Comparison of ENCODE assay signal across 27 mouse cellular contexts in the genomic region with DNA sequence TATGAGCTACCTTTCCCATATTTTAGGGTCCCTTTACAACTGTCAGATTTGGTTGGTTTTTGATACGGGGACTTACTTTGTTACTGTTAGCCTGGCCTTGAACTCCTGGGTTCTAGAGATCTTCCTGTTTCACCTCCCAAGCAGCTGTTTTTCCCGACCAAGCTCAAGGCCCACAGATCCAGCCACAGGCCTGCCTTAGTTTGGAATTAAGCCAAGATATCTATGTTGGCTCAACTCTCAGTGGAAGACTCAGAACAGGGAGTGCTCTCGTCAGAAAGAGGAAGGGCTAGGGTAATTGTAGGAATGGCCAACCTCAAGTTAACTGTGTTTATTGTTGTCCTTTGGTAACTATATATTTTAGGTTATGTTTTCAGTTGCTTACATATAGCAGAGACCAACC. TPM values are rescaled to one million over a fixed set of nuclear protein-coding genes. Genes with fewer than 3 reads are reported as not detected.
DNase-seq lines count a peak whose midpoint lies in the region; ATAC-seq and TF ChIP-seq lines count a peak whose summit lies in the region.
"Had no signal": no experiment of that assay in that cellular context is flagged by ENCODE, and none has a peak within 500 bp of the region (broad histone marks: within the 10 kb centered on the region; RNA-seq: fewer than 3 reads in every experiment).

No protein-coding gene starts in this region.

- no peak for ATAC-seq in liver, embryonic 15.5 days (ENCODE audit: insufficient read depth)
- no peak for ATAC-seq in liver, embryonic 12.5 days
- ATAC-seq in erythroblast, adult 5-6 weeks (replicated peaks; ENCODE audit: low FRiP score, poor library complexity, severe bottlenecking), result peak; percentile 39
- ATAC-seq: CD4-positive, CD25-positive, alpha-beta regulatory T cell, adult 4 months; forebrain, embryonic 13.5 days; forebrain, embryonic 15.5 days; forebrain, postnatal 0 days; Patski had no signal

- no peak for TF ChIP-seq POLR2A in MEL (IDR thresholded peaks at IDR 0.05; ENCODE audit: control insufficient read depth in 1 of 2, insufficient read depth in 1 of 2, low read depth in 1 of 2, low read length in 2 of 2, poor library complexity in 1 of 2)

- H3K79me2 ChIP-seq in MEL (ENCODE audit: control insufficient read depth, insufficient read depth, low read length, poor library complexity), result peaks cover 13% of the 10 kb centered on the region

- DNase-seq in 416B (ENCODE audit: low read depth), result peak; percentile 73
- peak; percentile 88 for DNase-seq in MEL (ENCODE audit: low read depth, low spot score)
- DNase-seq in layer of hippocampus, adult 11-12 months (ENCODE audit: low spot score), result no peak
- no peak for DNase-seq in heart, postnatal 25 days (ENCODE audit: low spot score)
- no peak for DNase-seq in cerebellum, adult 11-12 months
- DNase-seq: adrenal gland, adult 2 months; adrenal gland, postnatal 10 days; adrenal gland, postnatal 25 days; B cell, adult 2 months; cerebellum, adult 11 months; cerebellum, adult 2 months; cerebellum, adult 9-10 months; cerebellum, postnatal 10 days; cerebellum, postnatal 25 days; forebrain, postnatal 0 days had no signal

- TF ChIP-seq CTCF in MEL (IDR thresholded peaks at IDR 0.05 in 2 of 3, conservative IDR thresholded peaks at IDR 0.05 in 1 of 3; ENCODE audit: control insufficient read depth in 1 of 3, insufficient read depth in 1 of 3, low read depth in 2 of 3, low read length in 3 of 3, poor library complexity in 1 of 3, severe bottlenecking in 1 of 3), result no peak

- no peak overlapping the region for H3K4me3 ChIP-seq in liver, embryonic 15.5 days (replicated peaks)
- H3K4me3 ChIP-seq in liver, embryonic 12.5 days, result no peak overlapping the region
- H3K4me3 ChIP-seq in MEL (ENCODE audit: control insufficient read depth in 1 of 2, insufficient read depth in 1 of 2, low read depth in 2 of 2, low read length in 2 of 2), result no peak overlapping the region
- H3K4me3 ChIP-seq: embryonic facial prominence, embryonic 10.5 days; embryonic facial prominence, embryonic 12.5 days; erythroblast, embryonic 14.5 days; forebrain, embryonic 13.5 days; forebrain, embryonic 15.5 days had no signal

- peak overlapping the region; percentile 33; the same call in 1 of the 2 replicates for H3K27ac ChIP-seq in liver, embryonic 15.5 days (replicated peaks)
- H3K27ac ChIP-seq in liver, embryonic 12.5 days, result no peak overlapping the region
- peak overlapping the region; percentile 35 for H3K27ac ChIP-seq in MEL (ENCODE audit: control insufficient read depth, low read depth, low read length)
- H3K27ac ChIP-seq: embryonic facial prominence, embryonic 10.5 days; embryonic facial prominence, embryonic 12.5 days; forebrain, embryonic 13.5 days; forebrain, embryonic 15.5 days had no signal

- no peak overlapping the region for H3K4me2 ChIP-seq in liver, embryonic 15.5 days
- H3K4me2 ChIP-seq in liver, embryonic 12.5 days, result no peak overlapping the region
- H3K4me2 ChIP-seq: embryonic facial prominence, embryonic 12.5 days; forebrain, embryonic 13.5 days; forebrain, embryonic 15.5 days had no signal

- 57% methylated on average over 3 of the region's 3 CpGs for WGBS in liver, embryonic 15.5 days (ENCODE audit: insufficient replicate concordance)
- WGBS in liver, embryonic 12.5 days (ENCODE audit: insufficient replicate concordance), result 60% methylated on average over 3 of the region's 3 CpGs

- H3K9ac ChIP-seq in liver, embryonic 15.5 days, result no peak overlapping the region
- no peak overlapping the region for H3K9ac ChIP-seq in liver, embryonic 12.5 days
- H3K9ac ChIP-seq in MEL (ENCODE audit: control insufficient read depth, low read depth, low read length, poor library complexity, severe bottlenecking), result peak overlapping the region; percentile 33
- H3K9ac ChIP-seq: embryonic facial prominence, embryonic 12.5 days; forebrain, embryonic 13.5 days; forebrain, embryonic 15.5 days; forebrain, postnatal 0 days had no signal

- no peaks in the 10 kb centered on the region for H3K36me3 ChIP-seq in liver, embryonic 15.5 days (replicated peaks)
- H3K36me3 ChIP-seq in liver, embryonic 12.5 days, result no peaks in the 10 kb centered on the region
- peaks cover 0 to 30% of the 10 kb centered on the region in 2 experiments; a peak in 3 of 4 replicates for H3K36me3 ChIP-seq in MEL (ENCODE audit: control insufficient read depth in 1 of 2, insufficient read depth in 2 of 2, low read length in 2 of 2)
- H3K36me3 ChIP-seq: embryonic facial prominence, embryonic 10.5 days; embryonic facial prominence, embryonic 12.5 days; forebrain, embryonic 15.5 days; G1E had no signal

- intact Hi-C loops in heart, postnatal 25 days (cut with DNase I), result no loop called here

- H3K27me3 ChIP-seq in liver, embryonic 15.5 days, result no peaks in the 10 kb centered on the region
- H3K27me3 ChIP-seq in liver, embryonic 12.5 days (replicated peaks), result peaks cover 6% of the 10 kb centered on the region; the same call in 1 of the 2 replicates
- no peaks in the 10 kb centered on the region for H3K27me3 ChIP-seq in MEL (ENCODE audit: control insufficient read depth in 1 of 2, insufficient read depth in 2 of 2, low read length in 2 of 2)
- H3K27me3 ChIP-seq: embryonic facial prominence, embryonic 12.5 days; forebrain, embryonic 13.5 days; forebrain, embryonic 15.5 days had no signal

- peaks cover 36% of the 10 kb centered on the region for H3K4me1 ChIP-seq in liver, embryonic 15.5 days (replicated peaks)
- H3K4me1 ChIP-seq in liver, embryonic 12.5 days, result peaks cover 32% of the 10 kb centered on the region
- H3K4me1 ChIP-seq in MEL (ENCODE audit: control insufficient read depth in 1 of 2, insufficient read depth in 2 of 2, low read length in 2 of 2), result peaks cover 15 to 23% of the 10 kb centered on the region in 2 experiments

- peak in 1 of 2 experiments; percentile 46; a peak in 1 of 4 replicates for TF ChIP-seq EP300 in MEL (IDR thresholded peaks at IDR 0.05; ENCODE audit: low read depth in 1 of 2, low read length in 2 of 2)

- no peaks in the 10 kb centered on the region for H3K9me3 ChIP-seq in liver, embryonic 15.5 days (replicated peaks)
- H3K9me3 ChIP-seq in liver, embryonic 12.5 days (replicated peaks), result no peaks in the 10 kb centered on the region
- H3K9me3 ChIP-seq in MEL (replicated peaks; ENCODE audit: insufficient read depth, low read length), result no peaks in the 10 kb centered on the region
- H3K9me3 ChIP-seq: embryonic facial prominence, embryonic 10.5 days; embryonic facial prominence, embryonic 12.5 days; forebrain, embryonic 13.5 days; forebrain, embryonic 15.5 days; G1E had no signal

- TF ChIP-seq RAD21 in MEL (IDR thresholded peaks at IDR 0.05; ENCODE audit: low read depth, low read length), result no peak

RNA-seq across cellular contexts. Expression of a gene that starts 3.9 kb away (rescaled TPM):
- 189 and 190 TPM in 2 replicates for polyA plus RNA-seq in liver, embryonic 15.5 days (2015; fragmentation: Nextera tagmentation; extraction: Ambion mirVana)
- polyA plus RNA-seq in liver, embryonic 12.5 days (2016; fragmentation: Nextera tagmentation; extraction: Ambion mirVana), result 263 and 273 TPM in 2 replicates
- total RNA-seq in MEL (2012; rRNA removed), result 129 and 139 TPM in 2 replicates
- polyA plus RNA-seq in MEL (2012; ENCODE audit: insufficient read depth in 1 of 2, insufficient read length in 2 of 2, low read depth in 1 of 2, low replicate concordance in 2 of 2, missing spikeins in 1 of 2), result 100 to 1,000 TPM; 369 to 446 TPM
- 797 and 835 TPM in 2 replicates for total RNA-seq in erythroblast, adult 5-6 weeks (2015; ENCODE audit: low replicate concordance)
- 707 and 918 TPM in 2 replicates for total RNA-seq in erythroblast, adult 5-6 weeks (2017; ENCODE audit: low replicate concordance)
- total RNA-seq in heart, postnatal 25 days (2021), result 10 to 100 TPM; 80.6 to 88.8 TPM

RNA-seq across cellular contexts. Expression of a gene that starts 10.1 kb away (rescaled TPM):
- 94.0 and 97.1 TPM in 2 replicates for polyA plus RNA-seq in liver, embryonic 15.5 days (2015; fragmentation: Nextera tagmentation; extraction: Ambion mirVana)
- polyA plus RNA-seq in liver, embryonic 12.5 days (2016; fragmentation: Nextera tagmentation; extraction: Ambion mirVana), result 115 and 119 TPM in 2 replicates
- total RNA-seq in MEL (2012; rRNA removed), result 167 and 181 TPM in 2 replicates
- 100 to 1,000 TPM in 1 of 2 experiments, not detected in 1; 122 TPM for polyA plus RNA-seq in MEL (2012; ENCODE audit: insufficient read depth in 1 of 2, insufficient read length in 2 of 2, low read depth in 1 of 2, low replicate concordance in 2 of 2, missing spikeins in 1 of 2)
- 98.0 and 105 TPM in 2 replicates for total RNA-seq in erythroblast, adult 5-6 weeks (2015; ENCODE audit: low replicate concordance)
- 362 and 618 TPM in 2 replicates for total RNA-seq in erythroblast, adult 5-6 weeks (2017; ENCODE audit: low replicate concordance)
- total RNA-seq in heart, postnatal 25 days (2021), result 100 to 1,000 TPM in 1 of 2 experiments, 10 to 100 TPM in 1; 92.8 to 102 TPM

RNA-seq across cellular contexts. Expression of a gene that starts 12.7 kb away (rescaled TPM):
- polyA plus RNA-seq in liver, embryonic 15.5 days (2015; fragmentation: Nextera tagmentation; extraction: Ambion mirVana), result 1.4 and 1.5 TPM in 2 replicates
- polyA plus RNA-seq in liver, embryonic 12.5 days (2016; fragmentation: Nextera tagmentation; extraction: Ambion mirVana), result 2.2 TPM in 2 replicates
- 9.1 and 12.1 TPM in 2 replicates for total RNA-seq in MEL (2012; rRNA removed)
- 10 to 100 TPM in 1 of 2 experiments, not detected in 1; 21.1 TPM for polyA plus RNA-seq in MEL (2012; ENCODE audit: insufficient read depth in 1 of 2, insufficient read length in 2 of 2, low read depth in 1 of 2, low replicate concordance in 2 of 2, missing spikeins in 1 of 2)
- total RNA-seq in erythroblast, adult 5-6 weeks (2015; ENCODE audit: low replicate concordance), result 47.1 and 65.0 TPM in 2 replicates
- 44.1 and 45.0 TPM in 2 replicates for total RNA-seq in erythroblast, adult 5-6 weeks (2017; ENCODE audit: low replicate concordance)
- 1 to 10 TPM; 1.8 to 2.2 TPM for total RNA-seq in heart, postnatal 25 days (2021)

RNA-seq across cellular contexts. Expression of a gene that starts 18.3 kb away (rescaled TPM):
- polyA plus RNA-seq in liver, embryonic 15.5 days (2015; fragmentation: Nextera tagmentation; extraction: Ambion mirVana), result 0.06 TPM in 1 of 2 replicates, not detected in the other
- polyA plus RNA-seq in liver, embryonic 12.5 days (2016; fragmentation: Nextera tagmentation; extraction: Ambion mirVana), result 0.05 and 0.06 TPM in 2 replicates
- total RNA-seq in MEL (2012; rRNA removed), result 0.62 and 0.69 TPM in 2 replicates
- polyA plus RNA-seq in MEL (2012; ENCODE audit: insufficient read depth in 1 of 2, insufficient read length in 2 of 2, low read depth in 1 of 2, low replicate concordance in 2 of 2, missing spikeins in 1 of 2), result 1 to 10 TPM in 1 of 2 experiments, not detected in 1; 2.2 TPM
- 4.0 and 6.9 TPM in 2 replicates for total RNA-seq in erythroblast, adult 5-6 weeks (2015; ENCODE audit: low replicate concordance)
- 2.9 and 6.6 TPM in 2 replicates for total RNA-seq in erythroblast, adult 5-6 weeks (2017; ENCODE audit: low replicate concordance)
- total RNA-seq in heart, postnatal 25 days (2021), result 10 to 100 TPM; 13.9 to 18.5 TPM
- polyA plus RNA-seq: CD4-positive, CD25-positive, alpha-beta regulatory T cell, adult 4 months; forebrain, embryonic 11.5 days; forebrain, embryonic 13.5 days; forebrain, embryonic 15.5 days had no signal

RNA-seq across cellular contexts. Expression of a gene that starts 33.2 kb away (rescaled TPM):
- polyA plus RNA-seq in liver, embryonic 15.5 days (2015; fragmentation: Nextera tagmentation; extraction: Ambion mirVana), result 80.5 and 87.1 TPM in 2 replicates
- polyA plus RNA-seq in liver, embryonic 12.5 days (2016; fragmentation: Nextera tagmentation; extraction: Ambion mirVana), result 144 and 150 TPM in 2 replicates
- 294 and 325 TPM in 2 replicates for total RNA-seq in MEL (2012; rRNA removed)
- polyA plus RNA-seq in MEL (2012; ENCODE audit: insufficient read depth in 1 of 2, insufficient read length in 2 of 2, low read depth in 1 of 2, low replicate concordance in 2 of 2, missing spikeins in 1 of 2), result 100 to 1,000 TPM in 1 of 2 experiments, not detected in 1; 120 TPM
- 12.3 and 29.8 TPM in 2 replicates for total RNA-seq in erythroblast, adult 5-6 weeks (2015; ENCODE audit: low replicate concordance)
- 5.3 and 10.6 TPM in 2 replicates for total RNA-seq in erythroblast, adult 5-6 weeks (2017; ENCODE audit: low replicate concordance)
- 10 to 100 TPM; 89.0 to 96.9 TPM for total RNA-seq in heart, postnatal 25 days (2021)

Comparison
In these comparisons a context has a peak if more than half of its experiments do, and no peak if none do; other contexts are left out.
1. DNase-seq: peak in 416B (single experiment) and MEL (single experiment); none in layer of hippocampus, adult 11-12 months (single experiment), heart, postnatal 25 days (single experiment) and cerebellum, adult 11-12 months (single experiment).